Mouse (Mus musculus): ENCODE results near the gene Clk2. TPM values are rescaled to one million over a fixed set of nuclear protein-coding genes. Genes with fewer than 3 reads are reported as not detected.

Clk2 gene
- total RNA-seq, 2 experiments from 2014 or later = 67.1 to 80.2 TPM

DNA sequence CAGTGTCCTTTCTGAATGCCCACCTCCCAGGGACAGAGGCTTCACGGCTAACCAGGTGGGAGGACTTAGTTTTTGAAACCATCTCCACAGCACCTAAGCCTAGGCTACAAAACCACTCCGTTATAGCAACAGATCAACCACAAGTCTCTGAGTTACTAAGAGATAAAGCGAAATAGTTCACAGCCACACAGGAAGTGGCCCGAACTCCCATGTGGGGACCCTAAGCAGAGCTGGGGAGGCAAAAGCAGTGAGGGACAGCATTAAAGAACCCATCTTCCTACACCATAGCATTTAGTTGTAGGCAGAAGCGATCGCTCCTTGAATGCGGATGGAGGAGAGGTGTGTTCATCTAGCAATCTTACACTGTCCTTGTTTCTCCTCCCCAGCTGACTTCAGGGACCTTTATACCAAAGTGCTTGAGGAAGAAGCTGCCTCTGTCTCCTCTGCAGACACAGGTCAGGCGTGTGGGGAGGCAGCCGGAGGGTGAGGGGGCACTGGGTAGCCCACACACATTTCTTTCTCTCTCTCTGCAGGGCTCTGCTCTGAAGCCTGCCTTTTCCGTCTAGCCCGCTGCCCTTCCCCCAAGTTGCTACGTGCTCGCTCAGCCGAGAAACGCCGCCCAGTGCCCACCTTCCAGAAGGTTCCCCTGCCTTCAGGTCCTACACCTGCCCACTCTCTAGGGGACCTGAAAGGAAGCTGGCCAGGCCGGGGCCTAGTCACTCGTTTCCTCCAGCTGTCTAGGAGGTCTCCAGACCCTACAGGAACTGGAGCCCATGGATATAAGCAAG lies 23.3 kb downstream of the Clk2 start:
- ATAC-seq (replicated peaks; ENCODE audit: poor library complexity, severe bottlenecking) = no peak

DNA sequence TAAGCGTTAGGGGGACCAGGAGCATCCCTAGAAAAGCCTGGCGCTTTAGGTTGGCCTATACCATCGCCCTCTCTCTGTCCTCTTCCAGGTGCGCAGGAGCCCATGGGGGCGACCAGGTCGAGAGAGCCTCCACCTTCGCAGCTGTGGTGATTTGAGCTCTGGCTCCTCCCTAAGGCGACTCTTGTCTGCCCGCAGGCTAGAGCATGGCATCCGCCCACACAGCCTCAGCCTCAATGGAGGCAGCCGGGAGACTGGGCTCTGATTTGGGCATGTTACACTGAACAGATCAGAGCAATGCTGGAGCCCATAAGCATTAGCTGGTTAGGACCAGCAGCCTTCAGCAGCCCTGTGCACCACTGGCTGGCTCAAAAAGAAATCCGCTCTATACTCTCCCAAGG lies 23.9 kb downstream of the Clk2 start:
- no peak for ATAC-seq (replicated peaks; ENCODE audit: poor library complexity, severe bottlenecking)

DNA sequence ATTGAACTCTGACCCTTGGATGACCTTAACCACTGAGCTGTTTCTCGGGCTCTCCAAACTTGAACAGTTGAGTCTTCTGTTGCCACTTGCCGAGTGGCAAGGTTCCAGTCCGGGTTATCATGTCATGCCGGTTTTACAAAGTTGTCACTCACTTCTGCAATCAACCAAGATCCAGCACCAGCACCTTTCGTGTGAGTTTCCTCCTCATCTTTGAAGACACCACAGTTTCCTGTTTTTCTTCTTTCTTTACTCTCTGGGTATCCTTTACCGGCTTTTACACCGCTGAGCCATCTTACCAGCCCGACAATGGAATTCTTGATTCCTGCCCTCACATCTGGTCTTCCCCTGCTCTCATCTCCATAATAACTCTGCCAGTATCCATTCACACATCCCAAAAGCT lies 25.8 kb downstream of the Clk2 start:
- peak; percentile 44; the same call in 1 of the 2 replicates for ATAC-seq (replicated peaks; ENCODE audit: poor library complexity, severe bottlenecking)

DNA sequence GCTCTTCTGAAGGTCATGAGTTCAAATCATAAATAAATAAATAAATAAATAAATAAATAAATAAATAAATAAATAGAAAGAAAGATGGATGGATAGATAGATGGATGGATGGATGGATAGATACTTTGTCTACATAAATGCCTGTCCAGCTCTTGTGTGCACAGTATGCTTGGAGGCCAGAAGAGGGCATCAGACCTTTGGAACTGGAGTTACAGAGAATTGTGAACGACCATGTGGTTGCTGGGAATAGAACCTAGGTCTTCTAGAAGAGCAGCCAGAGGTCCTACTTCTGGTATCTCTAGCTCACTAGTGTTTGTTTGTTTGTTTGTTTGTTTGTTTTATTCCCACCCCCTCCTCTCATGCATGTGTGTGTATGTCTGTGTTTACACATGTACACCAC lies 28.8 kb downstream of the Clk2 start:
- no peak for ATAC-seq (replicated peaks; ENCODE audit: poor library complexity, severe bottlenecking)

DNA sequence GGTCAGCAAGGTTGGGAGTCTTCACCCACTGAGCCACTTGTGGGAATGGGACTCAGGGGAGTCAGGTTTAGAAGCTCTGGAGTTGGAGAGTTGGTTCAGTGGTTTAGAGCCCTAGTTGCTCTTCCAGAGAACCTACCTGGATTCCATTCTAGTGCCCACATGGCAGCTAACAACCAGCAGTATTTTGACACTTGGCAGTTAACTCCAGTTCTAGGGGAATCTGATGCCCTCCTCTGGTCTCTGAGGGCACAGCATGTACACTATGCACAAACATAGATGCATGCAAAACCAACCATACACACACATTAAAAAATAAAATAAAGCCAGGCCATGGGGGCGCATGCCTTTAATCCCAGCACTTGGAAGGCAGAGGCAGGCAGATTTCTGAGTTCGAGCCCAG lies 29.3 kb downstream of the Clk2 start:
- ATAC-seq (replicated peaks; ENCODE audit: poor library complexity, severe bottlenecking) = no peak; the same call in 1 of the 2 replicates

DNA sequence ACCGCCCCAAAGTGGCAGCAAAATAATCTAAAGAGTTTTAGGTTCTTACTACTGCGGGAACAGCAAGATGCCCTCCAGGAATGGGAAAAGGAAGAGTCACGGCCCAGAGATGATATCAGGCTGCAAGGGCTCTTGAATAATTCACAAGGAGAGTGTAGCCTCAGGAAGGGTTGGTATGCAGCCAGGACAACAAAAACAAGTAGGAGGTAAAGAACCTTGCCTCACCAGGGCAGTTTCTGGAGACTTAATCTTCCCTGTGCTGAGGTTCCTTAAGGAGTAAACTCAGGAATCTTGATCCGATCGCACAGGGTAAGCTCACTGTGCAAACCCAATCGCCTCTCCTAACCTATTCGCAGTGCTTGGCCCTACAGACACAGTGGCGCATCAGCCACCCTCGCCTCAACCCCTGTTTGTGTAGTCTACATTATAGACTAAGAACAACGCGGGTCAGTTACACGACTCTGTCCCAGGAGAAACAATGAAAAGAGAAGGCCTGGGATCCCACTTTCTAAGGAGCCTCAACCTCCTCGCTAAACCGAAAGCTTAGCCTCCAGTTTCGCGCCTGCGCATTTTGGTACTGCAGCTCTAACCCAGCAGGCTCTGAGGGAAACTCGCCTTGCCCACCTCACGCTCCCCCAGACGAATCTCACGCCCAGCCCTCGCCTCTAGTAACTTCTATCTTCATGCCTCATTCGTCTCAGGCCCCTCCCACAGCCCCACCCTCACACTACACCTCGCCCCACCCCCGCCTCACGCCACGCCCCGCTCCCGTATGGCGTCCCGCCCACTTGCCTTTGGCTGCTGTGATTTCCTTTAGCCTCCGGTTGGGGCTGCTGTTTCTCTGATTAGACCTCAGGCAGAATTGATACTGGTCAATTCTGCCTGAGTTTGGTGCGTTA lies 31.6 kb downstream of the Clk2 start:
- peak; percentile 96 for ATAC-seq (replicated peaks; ENCODE audit: poor library complexity, severe bottlenecking)

DNA sequence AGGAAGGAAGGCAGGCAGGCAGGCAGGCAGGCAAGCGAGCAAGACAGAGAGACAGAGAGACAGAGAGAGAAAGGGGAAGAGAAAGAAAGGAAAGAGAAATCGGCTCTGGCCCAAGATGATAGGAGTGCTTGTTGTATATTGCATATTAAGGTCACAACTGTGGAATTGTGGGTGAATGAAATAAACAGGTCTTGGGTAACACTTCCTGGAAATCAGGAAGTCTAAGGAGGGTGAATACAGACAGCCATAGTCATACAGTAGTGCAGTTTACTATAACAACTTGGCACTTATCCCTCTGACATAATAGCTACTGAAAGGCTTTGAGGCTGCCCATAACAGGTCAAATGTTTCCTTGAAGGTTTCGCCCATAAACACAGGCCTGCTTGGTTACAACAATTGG lies 35.2 kb downstream of the Clk2 start:
- peak; percentile 50 for ATAC-seq (replicated peaks; ENCODE audit: poor library complexity, severe bottlenecking)

DNA sequence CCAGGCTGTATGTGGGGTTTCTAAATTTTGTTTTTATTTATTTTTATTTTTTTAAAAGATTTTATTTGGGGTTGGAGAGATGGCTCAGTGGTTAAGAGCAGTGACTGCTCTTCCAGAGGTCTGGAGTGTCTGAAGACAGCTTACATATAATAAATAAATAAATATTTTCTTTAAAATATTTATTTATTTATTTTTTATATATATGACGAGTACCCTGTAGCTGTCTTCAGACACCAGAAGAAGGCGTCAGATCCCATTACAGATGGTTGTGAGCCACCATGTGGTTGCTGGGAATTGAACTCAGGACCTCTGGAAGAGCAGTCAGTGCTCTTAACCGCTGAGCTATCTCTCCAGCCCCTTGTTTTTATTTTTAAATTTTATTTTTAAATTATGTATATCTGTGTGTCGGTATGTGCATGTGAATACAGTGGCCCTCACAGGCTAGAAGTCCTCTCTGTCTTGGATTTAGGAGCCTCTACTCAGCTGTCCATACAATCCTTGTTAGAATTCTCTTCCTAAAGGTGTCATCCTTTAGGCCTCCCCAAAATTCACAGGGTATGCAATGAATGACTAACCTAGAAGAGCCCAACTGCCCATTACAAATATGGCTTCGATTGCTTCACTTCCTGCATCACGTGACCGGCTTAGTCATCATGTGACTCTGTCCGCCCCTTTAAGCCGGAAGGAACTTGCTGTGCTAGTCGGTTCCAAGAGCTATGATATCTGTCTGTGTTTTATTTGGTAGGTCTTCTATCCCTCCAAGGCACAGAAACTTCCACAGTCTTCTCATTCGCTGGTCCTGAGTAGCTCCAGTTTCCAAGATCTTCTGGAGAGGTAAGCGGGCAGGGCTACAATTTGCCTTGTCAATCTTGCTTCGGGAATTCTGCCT lies 37.9 kb downstream of the Clk2 start, which contains the start of gene Gba:
Gene Gba (plus strand): TSS at position 676 of the 889 bp plus-strand sequence.
- peak; percentile 77 for ATAC-seq (replicated peaks; ENCODE audit: poor library complexity, severe bottlenecking)

DNA sequence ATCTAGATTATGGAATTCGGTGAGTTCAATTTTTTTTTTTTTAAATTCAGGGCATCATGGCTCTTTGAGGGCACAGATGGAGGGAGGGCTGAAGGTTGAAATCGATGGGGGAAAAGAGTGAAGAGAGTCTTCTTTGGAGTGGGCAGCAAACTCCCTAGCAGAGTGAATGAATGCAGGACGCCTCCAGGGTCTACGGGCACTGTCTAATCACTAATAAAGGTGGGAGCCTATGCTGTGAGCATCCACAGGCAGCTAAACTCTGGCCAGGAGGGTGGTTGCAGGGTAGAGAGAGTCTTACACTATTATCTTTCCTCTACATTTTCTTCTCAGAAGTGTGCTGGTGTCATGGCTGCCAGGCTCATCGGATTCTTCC lies 38.5 kb downstream of the Clk2 start:
- no peak for ATAC-seq (replicated peaks; ENCODE audit: poor library complexity, severe bottlenecking)

DNA sequence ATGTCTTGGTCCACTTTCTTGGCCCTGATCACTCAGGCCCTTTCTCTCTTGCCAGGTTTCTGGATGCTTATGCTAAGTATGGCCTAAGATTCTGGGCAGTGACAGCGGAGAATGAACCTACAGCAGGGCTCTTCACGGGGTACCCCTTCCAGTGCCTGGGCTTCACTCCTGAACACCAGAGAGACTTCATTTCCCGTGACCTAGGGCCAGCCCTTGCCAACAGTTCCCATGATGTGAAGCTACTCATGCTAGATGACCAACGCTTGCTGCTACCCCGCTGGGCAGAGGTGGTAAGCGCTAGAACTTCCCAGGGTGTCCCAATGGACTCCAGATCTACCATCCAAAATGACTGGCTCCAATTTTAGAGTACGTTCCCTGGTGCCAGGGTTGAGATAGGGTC lies 41.5 kb downstream of the Clk2 start:
- ATAC-seq (replicated peaks; ENCODE audit: poor library complexity, severe bottlenecking) = no peak

DNA sequence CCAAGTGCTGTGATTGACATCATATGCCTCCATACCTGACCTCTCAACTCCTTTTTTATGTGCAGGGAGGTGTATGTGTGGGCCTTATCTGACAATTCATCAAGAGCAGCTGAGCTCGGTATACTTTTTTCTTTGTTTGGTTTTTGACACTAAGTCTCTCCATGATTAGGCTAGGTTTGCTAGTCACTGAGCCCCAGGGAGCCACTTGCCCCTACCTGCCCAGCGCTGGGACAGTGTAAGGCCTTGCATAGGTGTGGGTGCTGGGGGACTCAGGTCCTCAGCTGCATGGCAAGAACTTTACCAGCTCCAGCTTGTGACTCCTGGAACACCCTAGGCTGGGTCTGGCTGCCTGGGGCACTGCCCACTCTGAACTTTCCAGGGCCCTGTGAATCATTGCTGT lies 42.1 kb downstream of the Clk2 start:
- ATAC-seq (replicated peaks; ENCODE audit: poor library complexity, severe bottlenecking) = no peak

DNA sequence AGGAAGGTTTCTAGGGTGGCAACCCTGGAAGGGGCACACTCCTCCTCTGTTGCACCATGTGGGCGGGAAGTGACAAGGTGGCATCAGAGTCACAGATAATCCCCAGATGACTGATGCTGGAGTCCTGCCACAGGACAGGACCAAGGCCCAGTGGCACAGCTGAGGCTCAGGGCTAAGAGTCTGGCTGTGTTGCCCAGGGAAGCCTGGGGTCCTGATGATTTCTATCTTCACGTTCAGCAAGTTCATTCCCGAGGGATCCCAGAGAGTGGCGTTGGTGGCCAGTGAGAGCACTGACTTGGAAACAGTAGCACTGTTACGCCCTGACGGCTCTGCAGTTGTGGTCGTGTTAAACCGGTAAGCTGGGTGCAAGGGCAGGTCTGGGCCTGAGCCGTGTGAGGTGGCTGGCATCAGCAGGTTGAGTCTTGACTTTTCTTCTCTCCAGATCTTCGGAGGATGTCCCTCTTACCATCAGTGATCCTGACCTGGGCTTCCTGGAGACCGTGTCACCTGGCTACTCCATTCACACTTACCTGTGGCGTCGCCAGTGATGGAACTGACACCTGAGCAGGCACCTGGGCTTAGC lies 43.6 kb downstream of the Clk2 start:
- no peak for ATAC-seq (replicated peaks; ENCODE audit: poor library complexity, severe bottlenecking)

DNA sequence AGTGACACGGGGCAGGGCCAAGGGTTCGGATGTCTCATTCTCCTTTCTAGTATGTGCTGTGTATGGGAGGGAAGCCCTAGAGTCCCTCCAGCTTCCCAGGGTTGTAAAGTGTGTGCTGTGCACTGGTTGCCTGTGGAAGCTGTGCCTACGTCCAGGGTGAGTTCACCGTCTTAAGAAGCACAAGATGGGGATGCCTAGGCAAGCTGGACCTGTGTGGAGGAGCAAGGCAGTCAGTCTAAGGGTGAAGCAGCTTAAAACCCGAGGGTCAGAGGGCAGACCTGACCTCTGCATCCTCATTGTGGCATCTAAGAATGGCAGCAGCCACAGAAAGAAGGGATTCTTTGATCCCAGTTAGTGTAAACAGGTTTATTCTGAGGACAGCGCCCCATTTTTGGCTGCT lies 44.1 kb downstream of the Clk2 start:
- ATAC-seq (replicated peaks; ENCODE audit: poor library complexity, severe bottlenecking) = no peak

DNA sequence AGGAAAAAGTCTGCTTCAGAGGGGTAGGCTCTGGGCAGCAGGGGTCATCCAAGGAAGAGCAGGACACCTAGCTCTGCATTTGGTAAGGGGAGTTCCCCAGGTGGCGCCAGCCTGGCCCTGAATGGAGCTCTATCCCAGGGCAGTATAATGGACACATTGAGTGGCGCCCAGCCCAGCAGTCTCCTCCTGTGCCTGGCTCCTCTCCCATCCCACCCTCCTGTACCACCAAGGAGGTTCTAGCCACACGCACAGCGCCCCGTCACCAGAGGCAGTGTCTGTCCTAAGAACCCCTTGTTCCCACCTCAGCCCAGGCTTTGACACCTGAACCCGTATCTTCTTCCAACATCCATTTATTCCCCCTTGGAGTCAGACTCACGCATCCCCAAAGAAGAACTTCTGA lies 45.1 kb downstream of the Clk2 start:
- ATAC-seq (replicated peaks; ENCODE audit: poor library complexity, severe bottlenecking) = no peak

DNA sequence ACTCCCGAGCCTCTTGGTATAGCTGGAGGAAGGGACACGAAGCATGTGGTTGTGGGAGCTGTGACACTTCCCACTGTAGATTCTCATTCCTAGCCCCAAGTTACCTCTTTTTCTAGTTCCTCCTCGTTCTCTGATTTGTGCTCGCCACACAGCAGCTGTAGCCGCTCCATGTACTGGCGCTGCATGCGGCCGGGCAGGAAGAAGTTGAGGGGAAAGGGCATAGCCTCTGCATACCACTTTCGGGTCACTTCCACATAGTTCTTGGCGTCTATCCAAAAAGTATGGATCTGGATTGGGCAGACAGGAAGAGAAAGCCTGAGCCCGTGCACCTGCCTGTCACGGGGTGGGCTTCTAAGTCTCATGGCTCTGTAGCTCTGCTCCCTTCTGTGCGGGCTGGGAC lies 45.6 kb downstream of the Clk2 start:
- ATAC-seq (replicated peaks; ENCODE audit: poor library complexity, severe bottlenecking) = peak; percentile 20

DNA sequence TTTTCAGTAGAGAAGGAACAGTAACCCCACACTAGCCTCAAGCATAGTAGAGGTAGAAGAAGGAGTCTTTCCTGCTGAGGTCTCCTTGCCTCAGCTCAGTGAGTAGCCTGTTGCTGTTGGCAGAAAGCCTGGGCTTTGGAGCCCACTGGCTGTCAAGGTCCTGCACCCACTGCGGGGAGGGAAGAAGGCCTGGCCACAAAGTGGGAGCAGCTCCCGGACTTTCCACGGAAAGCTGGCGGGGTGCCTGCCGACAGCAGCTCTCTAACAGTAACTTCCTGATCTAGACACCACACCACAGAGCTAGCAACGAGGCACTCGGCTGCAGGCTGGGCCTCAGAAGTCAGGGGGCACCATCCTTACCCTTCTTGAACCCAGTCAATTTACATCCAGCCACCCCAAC lies 46.1 kb downstream of the Clk2 start:
- no peak for ATAC-seq (replicated peaks; ENCODE audit: poor library complexity, severe bottlenecking)

DNA sequence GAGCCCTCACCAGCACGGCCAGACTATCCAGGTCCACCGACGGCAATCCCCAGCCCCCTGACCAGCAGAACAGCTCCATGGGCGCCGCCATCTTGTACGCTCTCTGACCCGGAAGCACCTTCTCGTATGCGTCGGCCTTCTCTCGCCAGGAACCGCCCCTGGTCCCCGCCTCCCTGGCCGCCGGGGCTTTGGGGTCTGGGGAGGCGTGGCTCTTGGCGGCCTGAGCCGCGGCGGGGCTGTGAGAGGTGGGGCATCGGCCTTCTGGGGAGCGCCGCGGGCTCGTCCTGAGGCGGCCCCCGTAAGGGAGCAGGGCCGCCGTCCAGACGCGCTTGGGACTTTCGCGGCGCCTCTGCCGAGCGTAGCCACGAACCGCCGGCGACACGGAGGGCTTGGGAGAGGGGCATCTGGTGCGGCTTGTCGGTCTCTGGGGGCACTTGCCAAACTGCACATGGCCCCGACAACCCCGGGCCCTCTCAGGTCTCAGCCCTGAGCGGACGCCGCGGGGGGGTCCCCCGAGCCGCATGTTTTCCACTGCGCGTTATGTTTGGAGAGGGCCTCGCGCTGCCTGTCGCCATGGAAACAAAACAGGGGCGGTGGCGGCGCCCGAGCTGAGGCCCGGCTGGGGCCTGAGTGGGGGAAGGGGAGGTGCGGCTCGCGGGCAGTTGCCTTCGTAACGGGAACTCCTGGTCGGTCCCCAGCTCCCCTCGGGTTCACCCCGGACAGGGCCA lies 49.4 kb downstream of the Clk2 start:
- ATAC-seq (replicated peaks; ENCODE audit: poor library complexity, severe bottlenecking) = peak; percentile 81

DNA sequence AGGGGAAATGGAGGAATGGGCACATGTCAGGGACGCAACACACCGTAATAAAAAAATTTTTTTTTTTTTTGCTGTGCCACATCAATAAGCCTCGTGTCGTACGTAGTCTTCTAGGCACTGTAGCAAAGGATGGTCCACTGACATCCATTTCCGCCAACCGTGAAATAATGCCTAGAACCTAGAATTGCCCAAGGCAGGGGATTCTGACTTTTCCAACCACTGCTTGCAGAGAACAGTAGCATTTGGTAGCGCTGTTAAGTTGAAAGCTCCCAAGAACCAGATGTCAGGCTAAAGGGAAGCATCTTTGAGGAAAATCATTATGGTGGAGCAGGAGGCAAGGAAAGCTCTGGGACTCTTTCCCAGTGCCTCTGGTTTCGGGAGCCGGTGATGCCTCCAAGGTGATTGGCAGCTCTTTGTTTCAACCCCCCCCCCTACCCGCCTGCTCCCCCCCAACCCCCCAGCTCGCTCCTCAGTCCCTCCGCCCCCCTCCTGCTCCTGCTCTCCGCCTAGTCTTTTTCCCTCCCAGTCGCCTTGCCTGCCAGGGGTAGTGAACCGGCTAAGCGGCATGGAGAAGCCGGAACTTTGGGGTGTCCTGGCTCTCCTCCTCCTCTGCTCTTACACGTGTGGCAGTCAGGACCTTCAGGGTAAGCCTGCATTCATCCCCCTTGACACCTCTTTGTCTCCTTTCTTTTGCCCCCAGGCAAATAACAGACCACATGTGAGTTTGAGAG lies 50.3 kb downstream of the Clk2 start, which contains the start of gene Thbs3:
Gene Thbs3 (plus strand): TSS at position 500 of the 731 bp plus-strand sequence.
- ATAC-seq (replicated peaks; ENCODE audit: poor library complexity, severe bottlenecking) = no peak

DNA sequence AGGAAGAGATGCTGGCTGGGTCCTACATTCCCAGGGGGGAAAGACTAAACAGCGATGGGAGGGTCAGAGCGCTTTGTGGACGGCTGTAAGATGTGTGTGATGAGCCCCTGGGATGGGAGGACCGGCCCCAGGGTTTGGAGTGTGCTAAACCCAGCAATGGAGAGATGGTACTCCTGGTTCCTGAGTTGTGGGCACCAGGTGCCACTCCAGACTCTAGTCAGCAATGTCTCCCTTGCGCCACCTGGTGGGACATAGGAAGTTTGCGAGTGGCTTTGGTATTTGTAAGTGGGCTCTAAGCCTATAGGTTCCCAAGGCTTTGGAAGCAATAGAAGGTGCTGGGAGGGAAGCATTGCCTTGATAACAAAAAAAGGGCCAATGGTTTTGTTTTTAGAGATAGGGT lies 51.3 kb downstream of the Clk2 start:
- peak; percentile 55 for ATAC-seq (replicated peaks; ENCODE audit: poor library complexity, severe bottlenecking)
